Mouse (Mus musculus): ENCODE results near the gene Gzmb. TPM values are rescaled to one million over a fixed set of nuclear protein-coding genes. Genes with fewer than 3 reads are reported as not detected.
"Not testable (repeated sequence)": the region's sequence is repeated elsewhere in the genome, so short reads cannot be mapped to it uniquely, and the experiment has no call there.

Gene Gzmb
- polyA plus RNA-seq (2016; fragmentation: Nextera tagmentation; extraction: Ambion mirVana), result not detected in 2 replicates

GRCm38 (mm10) chr14:56262153-56262552 lies at the start of gene Gzmb:
Gene Gzmb, minus strand, starts transcription at chr14:56262260.
- no peak within 1 kb of the TSS for H3K27ac ChIP-seq (ENCODE audit: poor library complexity, severe bottlenecking)
- WGBS, result 83% methylated on average over 5 of the region's 5 CpGs
- H3K4me1 ChIP-seq (replicated peaks), result no peaks in the 10 kb centered on the region
- no peaks in the 10 kb centered on the region for H3K36me3 ChIP-seq
- no peaks in the 10 kb centered on the region for H3K27me3 ChIP-seq (replicated peaks)
- no peak within 1 kb of the TSS for H3K9ac ChIP-seq
- H3K9me3 ChIP-seq (replicated peaks), result no peaks in the 10 kb centered on the region
- ATAC-seq (ENCODE audit: insufficient number of reproducible peaks, low FRiP score), result no peak
- H3K4me2 ChIP-seq, result no peak within 1 kb of the TSS
- H3K4me3 ChIP-seq, result no peak within 1 kb of the TSS

GRCm38 (mm10) chr14:56311801-56312200 lies 49.7 kb upstream of the Gzmb start:
- H3K9ac ChIP-seq; H3K4me1 ChIP-seq (replicated peaks); H3K4me3 ChIP-seq; H3K36me3 ChIP-seq; H3K4me2 ChIP-seq; H3K9me3 ChIP-seq (replicated peaks); H3K27me3 ChIP-seq (replicated peaks); H3K27ac ChIP-seq (ENCODE audit: poor library complexity, severe bottlenecking); ATAC-seq (ENCODE audit: insufficient number of reproducible peaks, low FRiP score): not testable (repeated sequence)

- 75% methylated on average over 9 of the region's 9 CpGs for WGBS
- Histone ChIP-seq H3K4me2 (no peak overlapping the region), H3K27ac (ENCODE audit: poor library complexity, severe bottlenecking) (no peak overlapping the region), H3K4me3 (no peak overlapping the region), H3K9me3 (replicated peaks) (no peaks in the 10 kb centered on the region), H3K36me3 (no peaks in the 10 kb centered on the region), H3K4me1 (replicated peaks) (no peaks in the 10 kb centered on the region), H3K27me3 (replicated peaks) (no peaks in the 10 kb centered on the region), H3K9ac (no peak overlapping the region)
- ATAC-seq (ENCODE audit: insufficient number of reproducible peaks, low FRiP score), result no peak
Measured at GRCm38 (mm10) chr14:56310238-56310637, 48.2 kb upstream of the Gzmb start.

GRCm38 (mm10) chr14:56304149-56304548 lies 42.1 kb upstream of the Gzmb start:
- Histone ChIP-seq H3K4me3 (no peak overlapping the region), H3K9ac (no peak overlapping the region), H3K4me1 (replicated peaks) (no peaks in the 10 kb centered on the region), H3K4me2 (peak overlapping the region; percentile 13; the same call in 1 of the 2 replicates), H3K27ac (ENCODE audit: poor library complexity, severe bottlenecking) (no peak overlapping the region), H3K36me3 (no peaks in the 10 kb centered on the region), H3K27me3 (replicated peaks) (no peaks in the 10 kb centered on the region), H3K9me3 (replicated peaks) (no peaks in the 10 kb centered on the region)
- WGBS, result under 1% methylated on average over 4 of the region's 4 CpGs
- ATAC-seq (ENCODE audit: insufficient number of reproducible peaks, low FRiP score), result no peak

- no peak overlapping the region for H3K27ac ChIP-seq (ENCODE audit: poor library complexity, severe bottlenecking)
- H3K4me2 ChIP-seq, result peak overlapping the region; percentile 13; the same call in 1 of the 2 replicates
- no peaks in the 10 kb centered on the region for H3K27me3 ChIP-seq (replicated peaks)
- no peak overlapping the region for H3K4me3 ChIP-seq
- H3K36me3 ChIP-seq, result no peaks in the 10 kb centered on the region
- no peak for ATAC-seq (ENCODE audit: insufficient number of reproducible peaks, low FRiP score)
- no peaks in the 10 kb centered on the region for H3K9me3 ChIP-seq (replicated peaks)
- WGBS, result 57% methylated on average over 10 of the region's 10 CpGs
- H3K9ac ChIP-seq, result no peak overlapping the region
- H3K4me1 ChIP-seq (replicated peaks), result no peaks in the 10 kb centered on the region
Measured at GRCm38 (mm10) chr14:56303506-56304025, 41.5 kb upstream of the Gzmb start.

- no peak overlapping the region for H3K9ac ChIP-seq
- no peak overlapping the region for H3K27ac ChIP-seq (ENCODE audit: poor library complexity, severe bottlenecking)
- H3K9me3 ChIP-seq (replicated peaks), result no peaks in the 10 kb centered on the region
- H3K27me3 ChIP-seq (replicated peaks), result no peaks in the 10 kb centered on the region
- ATAC-seq (ENCODE audit: insufficient number of reproducible peaks, low FRiP score), result no peak
- no peaks in the 10 kb centered on the region for H3K4me1 ChIP-seq (replicated peaks)
- WGBS, result 92% methylated on average over 3 of the region's 3 CpGs
- no peak overlapping the region for H3K4me3 ChIP-seq
- no peaks in the 10 kb centered on the region for H3K36me3 ChIP-seq
- H3K4me2 ChIP-seq, result no peak overlapping the region
Measured at GRCm38 (mm10) chr14:56302091-56302490, 40.0 kb upstream of the Gzmb start.

- 60% methylated on average over 4 of the region's 5 CpGs for WGBS
- no peak for ATAC-seq (ENCODE audit: insufficient number of reproducible peaks, low FRiP score)
Measured at GRCm38 (mm10) chr14:56296786-56297185, 34.7 kb upstream of the Gzmb start.

GRCm38 (mm10) chr14:56296106-56296505 lies 34.0 kb upstream of the Gzmb start:
- WGBS, result 88% methylated on average over 4 of the region's 4 CpGs
- H3K9ac ChIP-seq, result no peak overlapping the region
- H3K4me1 ChIP-seq (replicated peaks), result no peaks in the 10 kb centered on the region
- no peak overlapping the region for H3K4me2 ChIP-seq
- H3K27ac ChIP-seq (ENCODE audit: poor library complexity, severe bottlenecking), result no peak overlapping the region
- no peak overlapping the region for H3K4me3 ChIP-seq
- no peaks in the 10 kb centered on the region for H3K36me3 ChIP-seq
- H3K27me3 ChIP-seq (replicated peaks), result no peaks in the 10 kb centered on the region
- no peaks in the 10 kb centered on the region for H3K9me3 ChIP-seq (replicated peaks)
- no peak for ATAC-seq (ENCODE audit: insufficient number of reproducible peaks, low FRiP score)

More at GRCm38 (mm10) chr14:56296786-56297185, 34.7 kb upstream of the Gzmb start:
- H3K27ac ChIP-seq (ENCODE audit: poor library complexity, severe bottlenecking), result no peak overlapping the region
- no peak overlapping the region for H3K4me3 ChIP-seq
- H3K9me3 ChIP-seq (replicated peaks), result no peaks in the 10 kb centered on the region
- H3K27me3 ChIP-seq (replicated peaks), result no peaks in the 10 kb centered on the region
- H3K4me1 ChIP-seq (replicated peaks), result no peaks in the 10 kb centered on the region
- H3K9ac ChIP-seq, result no peak overlapping the region
- H3K4me2 ChIP-seq, result no peak overlapping the region
- H3K36me3 ChIP-seq, result no peaks in the 10 kb centered on the region

- no peak overlapping the region for H3K4me2 ChIP-seq
Measured at GRCm38 (mm10) chr14:56293146-56293545, 31.1 kb upstream of the Gzmb start.

GRCm38 (mm10) chr14:56288651-56289050 lies 26.6 kb upstream of the Gzmb start:
- Histone ChIP-seq H3K36me3 (no peaks in the 10 kb centered on the region), H3K27ac (ENCODE audit: poor library complexity, severe bottlenecking) (no peak overlapping the region), H3K4me2 (no peak overlapping the region), H3K27me3 (replicated peaks) (no peaks in the 10 kb centered on the region), H3K9ac (no peak overlapping the region), H3K4me3 (no peak overlapping the region), H3K4me1 (replicated peaks) (no peaks in the 10 kb centered on the region), H3K9me3 (replicated peaks) (no peaks in the 10 kb centered on the region)
- WGBS, result 65% methylated on average over 5 of the region's 5 CpGs
- ATAC-seq (ENCODE audit: insufficient number of reproducible peaks, low FRiP score), result no peak

More at GRCm38 (mm10) chr14:56293146-56293545, 31.1 kb upstream of the Gzmb start:
- no peak overlapping the region for H3K27ac ChIP-seq (ENCODE audit: poor library complexity, severe bottlenecking)
- no peak overlapping the region for H3K4me3 ChIP-seq
- no peaks in the 10 kb centered on the region for H3K4me1 ChIP-seq (replicated peaks)
- no peaks in the 10 kb centered on the region for H3K36me3 ChIP-seq
- no peaks in the 10 kb centered on the region for H3K9me3 ChIP-seq (replicated peaks)
- ATAC-seq (ENCODE audit: insufficient number of reproducible peaks, low FRiP score), result no peak
- no peaks in the 10 kb centered on the region for H3K27me3 ChIP-seq (replicated peaks)
- no peak overlapping the region for H3K9ac ChIP-seq

- H3K4me2 ChIP-seq, result no peak overlapping the region
- no peak for ATAC-seq (ENCODE audit: insufficient number of reproducible peaks, low FRiP score)
- no peaks in the 10 kb centered on the region for H3K27me3 ChIP-seq (replicated peaks)
- H3K36me3 ChIP-seq, result no peaks in the 10 kb centered on the region
- no peak overlapping the region for H3K4me3 ChIP-seq
- no peak overlapping the region for H3K9ac ChIP-seq
- no peaks in the 10 kb centered on the region for H3K4me1 ChIP-seq (replicated peaks)
- H3K9me3 ChIP-seq (replicated peaks), result no peaks in the 10 kb centered on the region
- WGBS, result 64% methylated on average over 5 of the region's 5 CpGs
- H3K27ac ChIP-seq (ENCODE audit: poor library complexity, severe bottlenecking), result no peak overlapping the region
Measured at GRCm38 (mm10) chr14:56287806-56288205, 25.7 kb upstream of the Gzmb start.

All from heart, embryonic 12.5 days (tissue).